Mouse (Mus musculus) kidney, embryonic 14.5 days (tissue): ENCODE data around the gene Ovol3. TPM values are rescaled to one million over a fixed set of nuclear protein-coding genes. Genes with fewer than 3 reads are reported as not detected.
A peak's percentile ranks its signal among the peaks of the same experiment; 100 is the strongest.

Experiments used
- ATAC-seq: fragments of 200-750 bp; cut with Nextera tagmentation; 2 replicates; pipeline ENCODE4 v1.8.0; 2017; ENCODE audit warnings: moderate number of reproducible peaks, mild to moderate bottlenecking, moderate TSS enrichment, moderate library complexity; ENCODE audit not compliant: low FRiP score, low TSS enrichment
- H3K27ac ChIP-seq: fragments of 300-500 bp; sonication (generic); 2 replicates; pipeline ENCODE4 v1.5.1; 2014; ENCODE audit warnings: low read depth, mild to moderate bottlenecking, low read length, moderate library complexity, mixed read lengths
- H3K27me3 ChIP-seq: fragments of 300-500 bp; sonication (generic); 2 replicates; pipeline ENCODE4 v1.6.1; 2014; ENCODE audit warnings: mild to moderate bottlenecking, low read length; ENCODE audit not compliant: control insufficient read depth, insufficient read depth
- H3K36me3 ChIP-seq: fragments of 300-500 bp; sonication (generic); 2 replicates; pipeline ENCODE4 v1.6.1; 2014; ENCODE audit warnings: low read length, mixed read lengths; ENCODE audit not compliant: control insufficient read depth, insufficient read depth
- H3K4me1 ChIP-seq: fragments of 300-500 bp; sonication (generic); 2 replicates; pipeline ENCODE4 v1.6.1; 2014; ENCODE audit warnings: low read length, mixed read lengths; ENCODE audit not compliant: control insufficient read depth, insufficient read depth
- H3K4me2 ChIP-seq: fragments of 300-500 bp; sonication (generic); replicated peaks from 2 replicates; pipeline ENCODE4 v1.6.1; 2014; ENCODE audit warnings: low read depth, mild to moderate bottlenecking, low read length
- H3K4me3 ChIP-seq: fragments of 300-500 bp; sonication (generic); 2 replicates; pipeline ENCODE4 v1.5.1; 2014; ENCODE audit warnings: mild to moderate bottlenecking, low read length
- H3K9ac ChIP-seq: fragments of 300-500 bp; sonication (generic); 2 replicates; pipeline ENCODE4 v1.6.1; 2014; ENCODE audit warnings: low read depth, mild to moderate bottlenecking, low read length, moderate library complexity
- H3K9me3 ChIP-seq: fragments of 300-500 bp; sonication (generic); 2 replicates; pipeline ENCODE4 v1.6.1; 2016; ENCODE audit warnings: low read length; ENCODE audit not compliant: control insufficient read depth
- WGBS: fragments of 180-500 bp; shearing (Covaris S2); extraction: QIAGEN DNeasy Blood & Tissue Kit; methylation state at CpG from one replicate; pipeline ENCODE4 v1.1.7; 2014; 5-methylcytosine and 5-hydroxymethylcytosine counted together
- polyA plus RNA-seq: library from polyadenylated mRNA; unstranded; fragments of >200 nt; fragmentation: Nextera tagmentation; extraction: Ambion mirVana; gene quantifications from 2 replicates; pipeline ENCODE4 v1.2.1, GENCODE M21; 2014

Ovol3 gene
- polyA plus RNA-seq: not detected in 2 replicates

- WGBS: 80% methylated on average over 4 of the region's 4 CpGs
- Histone ChIP-seq H3K4me3 (no peak within 1 kb of the TSS), H3K36me3 (peaks cover 21% of the 10 kb centered on the region; the same call in 1 of the 2 replicates)
These were observed at the start of gene Ovol3 for GRCm38 (mm10) chr7:30235625-30236024. Gene Ovol3 (minus strand): TSS chr7:30235725.

GRCm38 (mm10) chr7:30282740-30283139, 47.2 kb upstream of the Ovol3 start:
- ATAC-seq: no peak
- H3K4me1 ChIP-seq: no peaks in the 10 kb centered on the region; the same call in 1 of the 2 replicates
- no peaks in the 10 kb centered on the region for H3K27me3 ChIP-seq
- no peaks in the 10 kb centered on the region for H3K36me3 ChIP-seq
- H3K4me2 ChIP-seq: no peak overlapping the region
- H3K27ac ChIP-seq: no peak overlapping the region
- H3K9me3 ChIP-seq: no peaks in the 10 kb centered on the region
- H3K4me3 ChIP-seq: no peak overlapping the region
- WGBS: 87% methylated on average over 7 of the region's 7 CpGs
- no peak overlapping the region for H3K9ac ChIP-seq

More at GRCm38 (mm10) chr7:30235625-30236024, at the start of gene Ovol3:
- peaks cover 15% of the 10 kb centered on the region for H3K4me1 ChIP-seq
- H3K9ac ChIP-seq: no peak within 1 kb of the TSS
- H3K9me3 ChIP-seq: no peaks in the 10 kb centered on the region
- no peak within 1 kb of the TSS for H3K4me2 ChIP-seq
- H3K27me3 ChIP-seq: no peaks in the 10 kb centered on the region
- no peak for ATAC-seq
- no peak within 1 kb of the TSS for H3K27ac ChIP-seq

- Histone ChIP-seq H3K27ac (no peak overlapping the region), H3K9ac (0 out of 2 replicates have a peak overlapping the region, but pooled peaks have one; percentile 44), H3K36me3 (no peaks in the 10 kb centered on the region), H3K9me3 (no peaks in the 10 kb centered on the region), H3K4me2 (peak overlapping the region; percentile 50; the same call in 1 of the 2 replicates), H3K4me1 (no peaks in the 10 kb centered on the region; the same call in 1 of the 2 replicates), H3K27me3 (no peaks in the 10 kb centered on the region), H3K4me3 (no peak overlapping the region)
- WGBS: 78% methylated on average over 4 of the region's 4 CpGs
- ATAC-seq: no peak
These were observed 46.0 kb upstream of the Ovol3 start for GRCm38 (mm10) chr7:30281522-30281921.

GRCm38 (mm10) chr7:30280670-30281138, 45.2 kb upstream of the Ovol3 start:
- Histone ChIP-seq H3K27me3 (no peaks in the 10 kb centered on the region), H3K9me3 (no peaks in the 10 kb centered on the region), H3K4me3 (peak overlapping the region; percentile 65), H3K4me1 (no peaks in the 10 kb centered on the region; the same call in 1 of the 2 replicates), H3K27ac (peak overlapping the region; percentile 90), H3K36me3 (no peaks in the 10 kb centered on the region), H3K4me2 (peak overlapping the region; percentile 50), H3K9ac (peak overlapping the region; percentile 44; the same call in 1 of the 2 replicates)
- peak; percentile 87 for ATAC-seq
- WGBS: under 1% methylated on average over 20 of the region's 20 CpGs

GRCm38 (mm10) chr7:30279951-30280669, 44.6 kb upstream of the Ovol3 start, which contains the start of the genes Thap8 and Wdr62:
Gene Thap8 (plus strand): TSS chr7:30280094.
Gene Wdr62 (minus strand): TSS chr7:30280419.
- WGBS: under 1% methylated on average over 48 of the region's 49 CpGs
- Histone ChIP-seq H3K27me3 (no peaks in the 10 kb centered on the region), H3K36me3 (no peaks in the 10 kb centered on the region), H3K9ac (peak within 1 kb of the TSS; percentile 44; the same call in 1 of the 2 replicates), H3K27ac (peak within 1 kb of the TSS; percentile 90), H3K4me3 (peak within 1 kb of the TSS; percentile 65), H3K9me3 (no peaks in the 10 kb centered on the region), H3K4me1 (no peaks in the 10 kb centered on the region; the same call in 1 of the 2 replicates), H3K4me2 (peak within 1 kb of the TSS; percentile 50)
- ATAC-seq: peak; percentile 96

- Histone ChIP-seq H3K27ac (no peak overlapping the region), H3K4me3 (peak overlapping the region; percentile 65), H3K9ac (peak overlapping the region; percentile 44; the same call in 1 of the 2 replicates), H3K4me2 (peak overlapping the region; percentile 50), H3K4me1 (no peaks in the 10 kb centered on the region; the same call in 1 of the 2 replicates), H3K36me3 (no peaks in the 10 kb centered on the region), H3K9me3 (no peaks in the 10 kb centered on the region), H3K27me3 (no peaks in the 10 kb centered on the region)
- WGBS: under 1% methylated on average over 6 of the region's 6 CpGs
- peak; percentile 36; the same call in 1 of the 2 replicates for ATAC-seq
These were observed 44.0 kb upstream of the Ovol3 start for GRCm38 (mm10) chr7:30279536-30279935.

- peak overlapping the region; percentile 44; the same call in 1 of the 2 replicates for H3K9ac ChIP-seq
- H3K4me2 ChIP-seq: peak overlapping the region; percentile 50
- no peak overlapping the region for H3K27ac ChIP-seq
- H3K9me3 ChIP-seq: no peaks in the 10 kb centered on the region
- 53% methylated on average over 2 of the region's 2 CpGs for WGBS
- ATAC-seq: no peak
- no peaks in the 10 kb centered on the region; the same call in 1 of the 2 replicates for H3K4me1 ChIP-seq
- peak overlapping the region; percentile 65; the same call in 1 of the 2 replicates for H3K4me3 ChIP-seq
- H3K36me3 ChIP-seq: no peaks in the 10 kb centered on the region
- no peaks in the 10 kb centered on the region for H3K27me3 ChIP-seq
These were observed 43.4 kb upstream of the Ovol3 start for GRCm38 (mm10) chr7:30278911-30279310.

- 52% methylated on average over 6 of the region's 6 CpGs for WGBS
- no peak overlapping the region for H3K4me2 ChIP-seq
- no peak overlapping the region for H3K27ac ChIP-seq
- H3K36me3 ChIP-seq: peaks cover 4% of the 10 kb centered on the region; the same call in 1 of the 2 replicates
- H3K27me3 ChIP-seq: no peaks in the 10 kb centered on the region
- no peak overlapping the region for H3K4me3 ChIP-seq
- H3K9me3 ChIP-seq: no peaks in the 10 kb centered on the region
- no peak overlapping the region for H3K9ac ChIP-seq
- no peak for ATAC-seq
- no peaks in the 10 kb centered on the region; the same call in 1 of the 2 replicates for H3K4me1 ChIP-seq
These were observed 38.9 kb upstream of the Ovol3 start for GRCm38 (mm10) chr7:30274383-30274782.

- Histone ChIP-seq H3K36me3 (peaks cover 4% of the 10 kb centered on the region; the same call in 1 of the 2 replicates), H3K27me3 (no peaks in the 10 kb centered on the region), H3K9ac (no peak overlapping the region), H3K9me3 (no peaks in the 10 kb centered on the region), H3K4me3 (no peak overlapping the region), H3K4me2 (no peak overlapping the region), H3K4me1 (no peaks in the 10 kb centered on the region), H3K27ac (no peak overlapping the region)
- WGBS: 92% methylated on average over 4 of the region's 4 CpGs
- ATAC-seq: no peak
These were observed 34.1 kb upstream of the Ovol3 start for GRCm38 (mm10) chr7:30269641-30270040.
